Mouse (Mus musculus) fat pad, adult 2 months (tissue): ENCODE results near the gene Reg2.
"Not testable (repeated sequence)": the region's sequence is repeated elsewhere in the genome, so short reads cannot be mapped to it uniquely, and the experiment has no call there.

Source experiments
- DNase-seq: peaks from one replicate; pipeline ENCODE4 v3.0.0-alpha.2; 2011; ENCODE audit warnings: low read depth, low spot score; ENCODE audit errors: extremely low read depth

Gene Reg2

GRCm38 (mm10) chr6:78395323-78395722 is at the start of gene Reg2:
Reg2 (plus strand) TSS chr6:78395623.
- not testable (repeated sequence) for DNase-seq

- DNase-seq, result no peak
These were observed 33.4 kb upstream of the Reg2 start for GRCm38 (mm10) chr6:78361971-78362563.

- DNase-seq, result no peak
These were observed 25.1 kb upstream of the Reg2 start, which contains the start of gene Reg3b for GRCm38 (mm10) chr6:78370357-78370756. Reg3b (plus strand) TSS chr6:78370657.

GRCm38 (mm10) chr6:78378765-78379164 is 16.7 kb upstream of the Reg2 start, which contains the start of gene Reg3d:
Reg3d (minus strand) TSS chr6:78378865.
- DNase-seq, result no peak

GRCm38 (mm10) chr6:78380409-78380808 is 15.0 kb upstream of the Reg2 start, which contains the start of gene Reg3a:
Reg3a (plus strand) TSS chr6:78380709.
- no peak for DNase-seq

GRCm38 (mm10) chr6:78385609-78386008 is 9.8 kb upstream of the Reg2 start:
- DNase-seq, result no peak

GRCm38 (mm10) chr6:78422411-78422810 is 27.0 kb downstream of the Reg2 start, which contains the start of gene Reg1:
Reg1 (plus strand) TSS chr6:78422711.
- DNase-seq, result not testable (repeated sequence)

GRCm38 (mm10) chr6:78425497-78425896 is 30.1 kb downstream of the Reg2 start:
- no peak for DNase-seq

- no peak for DNase-seq
These were observed 51.8 kb downstream of the Reg2 start for GRCm38 (mm10) chr6:78447202-78447601.

GRCm38 (mm10) chr6:78448409-78448808 is 53.0 kb downstream of the Reg2 start:
- no peak for DNase-seq

- DNase-seq, result no peak
These were observed 57.4 kb downstream of the Reg2 start for GRCm38 (mm10) chr6:78452804-78453203.
